Mouse (Mus musculus) 3T3-L1 (cell line): Measurements from ENCODE around the gene Lhfp.
A peak's percentile ranks its signal among the peaks of the same experiment; 100 is the strongest.
"Not testable (repeated sequence)": the region's sequence is repeated elsewhere in the genome, so short reads cannot be mapped to it uniquely, and the experiment has no call there.

Source experiments
- DNase-seq: peaks from one replicate; pipeline ENCODE4 v3.0.0-alpha.2; 2015; ENCODE audit warnings: low read depth, low spot score

Gene Lhfp

GRCm38 (mm10) chr3:53087156-53087805 is 46.0 kb downstream of the Lhfp start:
- no peak for DNase-seq

GRCm38 (mm10) chr3:53089921-53090320 is 48.6 kb downstream of the Lhfp start:
- DNase-seq, result no peak

GRCm38 (mm10) chr3:53100210-53100609 is 58.9 kb downstream of the Lhfp start:
- no peak for DNase-seq

GRCm38 (mm10) chr3:53100803-53101202 is 59.5 kb downstream of the Lhfp start:
- DNase-seq, result no peak

- no peak for DNase-seq
Measured at GRCm38 (mm10) chr3:53101711-53102110, 60.4 kb downstream of the Lhfp start.

GRCm38 (mm10) chr3:53102131-53102756 is 60.9 kb downstream of the Lhfp start:
- DNase-seq, result no peak

GRCm38 (mm10) chr3:53102757-53103153 is 61.4 kb downstream of the Lhfp start:
- DNase-seq, result no peak

- DNase-seq, result no peak
Measured at GRCm38 (mm10) chr3:53108594-53109373, 67.5 kb downstream of the Lhfp start.

- DNase-seq, result peak; percentile 86
Measured at GRCm38 (mm10) chr3:53109879-53110278, 68.6 kb downstream of the Lhfp start.

GRCm38 (mm10) chr3:53112048-53112447 is 70.7 kb downstream of the Lhfp start:
- no peak for DNase-seq

GRCm38 (mm10) chr3:53118755-53119154 is 77.4 kb downstream of the Lhfp start:
- DNase-seq, result not testable (repeated sequence)

DNA sequence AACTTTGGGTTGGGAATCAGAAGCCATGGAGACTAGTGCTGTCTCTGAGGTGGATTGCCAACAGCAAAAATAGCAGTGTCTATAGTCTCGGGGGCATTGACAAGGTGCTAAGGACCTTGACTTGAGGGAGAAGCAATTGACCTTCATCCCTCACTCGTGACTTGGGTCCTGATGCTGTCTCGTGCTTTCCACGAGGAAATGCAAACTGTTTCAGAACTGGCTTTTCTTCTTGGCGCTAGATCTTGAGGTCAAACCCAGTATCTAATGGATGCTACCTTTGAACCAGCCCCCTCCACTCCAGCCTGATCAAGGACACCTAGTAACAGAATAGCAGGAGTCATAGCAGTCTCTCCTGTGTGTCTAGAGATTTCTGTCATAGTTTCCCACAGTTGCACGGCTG is 78.7 kb downstream of the Lhfp start:
- DNase-seq, result no peak

- no peak for DNase-seq
Measured at GRCm38 (mm10) chr3:53125495-53125894, 84.2 kb downstream of the Lhfp start.

GRCm38 (mm10) chr3:53138785-53139184 is 97.5 kb downstream of the Lhfp start:
- peak; percentile 28 for DNase-seq

DNA sequence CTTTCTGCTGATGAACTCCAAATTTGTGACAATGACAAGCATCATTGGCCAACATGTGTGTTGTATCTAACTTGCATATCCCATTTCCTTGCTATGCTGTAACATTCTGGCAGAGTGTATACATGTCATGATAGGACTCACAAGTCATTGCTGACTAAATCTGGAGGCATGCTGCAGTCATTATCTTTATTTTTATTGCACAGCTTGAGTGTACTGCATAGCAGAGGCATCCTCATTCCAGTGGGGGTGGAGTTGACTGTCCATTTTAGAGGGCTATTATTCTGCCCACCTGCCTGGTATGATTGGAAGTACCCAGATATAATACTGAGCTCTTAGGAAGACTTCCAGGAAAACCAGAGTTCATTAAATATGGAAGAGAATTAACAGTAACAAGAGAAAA is 97.9 kb downstream of the Lhfp start:
- peak; percentile 45 for DNase-seq

DNA sequence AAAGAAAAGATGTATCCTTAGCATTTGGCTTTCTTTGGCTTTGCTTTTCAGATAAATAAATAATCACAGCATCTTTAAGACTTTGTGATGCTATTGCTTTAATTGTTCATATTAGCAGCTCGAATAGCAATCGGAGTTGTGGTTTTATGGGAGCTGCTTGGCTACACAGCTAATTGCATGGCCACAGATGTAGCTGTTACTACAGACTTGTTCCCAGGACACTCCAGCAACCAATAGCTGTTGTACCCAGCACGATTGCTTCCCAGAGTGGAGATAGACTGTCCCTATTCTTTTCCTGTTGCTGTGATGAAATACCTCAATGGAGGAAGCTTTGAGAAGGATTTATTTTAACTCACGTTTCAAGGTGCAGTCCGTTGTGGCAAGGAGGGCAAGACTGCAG is 98.3 kb downstream of the Lhfp start:
- DNase-seq, result no peak

DNA sequence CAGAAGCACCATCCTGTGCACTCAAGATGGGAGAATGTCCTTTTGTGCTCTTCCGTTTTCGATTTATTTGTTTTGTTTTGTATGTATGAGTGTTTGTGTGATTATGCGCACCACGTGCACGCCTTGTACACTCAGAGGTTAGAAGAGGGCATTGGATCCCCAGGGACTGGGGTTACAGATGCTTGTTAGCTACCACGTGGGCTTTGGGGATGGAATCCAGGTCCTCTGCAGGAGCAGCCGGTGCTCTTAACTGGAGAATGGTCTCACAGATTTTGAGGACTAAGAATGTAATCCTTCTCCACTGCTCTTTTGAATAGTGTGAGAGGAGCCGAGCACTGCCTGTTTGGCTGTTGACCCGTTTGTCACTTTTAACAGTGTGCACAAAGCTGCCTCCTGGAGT is 101.2 kb downstream of the Lhfp start:
- no peak for DNase-seq

DNA sequence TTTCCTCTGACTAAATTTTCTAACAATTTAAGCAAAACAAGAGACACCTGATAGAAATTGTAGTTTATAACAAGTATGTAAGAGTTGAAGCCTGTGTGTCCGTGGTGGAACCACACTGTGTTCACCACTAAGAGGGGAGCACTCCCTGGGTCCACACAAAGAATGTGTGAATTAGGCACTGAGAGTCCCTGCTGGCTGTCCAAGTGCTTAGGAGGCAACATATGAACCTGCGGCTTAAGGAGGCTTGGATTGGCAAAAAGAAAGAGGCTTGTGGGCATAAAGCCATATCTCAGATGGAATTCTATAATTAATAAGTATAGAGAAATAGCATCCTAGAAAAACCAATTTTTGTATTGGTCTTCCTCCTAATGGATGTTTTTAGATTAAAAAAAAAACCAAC is 104.2 kb downstream of the Lhfp start:
- DNase-seq, result no peak

DNA sequence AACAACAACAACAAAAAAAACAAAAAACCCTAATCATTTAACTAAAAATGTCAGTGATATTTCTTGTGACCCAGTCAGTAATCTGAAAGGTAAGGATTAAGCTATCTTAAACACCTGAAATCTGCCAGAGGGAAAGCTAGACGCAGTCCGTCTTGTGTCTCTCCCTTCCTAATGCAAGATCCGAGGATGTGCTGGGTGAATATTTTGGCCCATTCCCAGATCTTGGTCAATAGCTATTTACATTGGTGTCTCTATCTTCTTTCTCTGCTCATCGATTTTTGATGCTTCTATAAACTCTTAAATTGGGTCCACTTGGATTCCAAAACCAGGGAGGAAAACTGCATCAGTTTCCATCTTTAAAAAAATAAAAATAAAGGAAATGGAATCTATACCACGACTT is 104.6 kb downstream of the Lhfp start:
- no peak for DNase-seq

- peak; percentile 35 for DNase-seq
Measured at GRCm38 (mm10) chr3:53147001-53147400, 105.7 kb downstream of the Lhfp start.

DNA sequence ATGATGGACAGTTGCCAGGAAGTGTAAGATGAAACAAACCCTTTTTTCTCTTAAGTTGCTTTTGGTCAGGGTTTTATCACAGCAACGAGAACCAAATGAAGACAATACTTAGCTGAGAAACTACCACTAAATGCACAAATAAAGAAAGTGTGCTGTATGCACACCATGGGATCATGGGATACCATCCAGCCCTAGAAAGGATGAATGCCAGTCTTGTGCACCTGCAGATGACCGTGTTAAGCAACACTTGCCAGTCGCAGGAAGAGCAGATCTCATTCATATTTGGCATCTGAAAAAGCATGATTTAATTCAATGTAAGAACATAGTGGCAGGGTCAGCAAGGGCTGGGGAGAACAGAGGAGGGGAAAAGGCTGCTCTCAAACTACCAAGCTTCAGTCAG is 107.4 kb downstream of the Lhfp start:
- no peak for DNase-seq

DNA sequence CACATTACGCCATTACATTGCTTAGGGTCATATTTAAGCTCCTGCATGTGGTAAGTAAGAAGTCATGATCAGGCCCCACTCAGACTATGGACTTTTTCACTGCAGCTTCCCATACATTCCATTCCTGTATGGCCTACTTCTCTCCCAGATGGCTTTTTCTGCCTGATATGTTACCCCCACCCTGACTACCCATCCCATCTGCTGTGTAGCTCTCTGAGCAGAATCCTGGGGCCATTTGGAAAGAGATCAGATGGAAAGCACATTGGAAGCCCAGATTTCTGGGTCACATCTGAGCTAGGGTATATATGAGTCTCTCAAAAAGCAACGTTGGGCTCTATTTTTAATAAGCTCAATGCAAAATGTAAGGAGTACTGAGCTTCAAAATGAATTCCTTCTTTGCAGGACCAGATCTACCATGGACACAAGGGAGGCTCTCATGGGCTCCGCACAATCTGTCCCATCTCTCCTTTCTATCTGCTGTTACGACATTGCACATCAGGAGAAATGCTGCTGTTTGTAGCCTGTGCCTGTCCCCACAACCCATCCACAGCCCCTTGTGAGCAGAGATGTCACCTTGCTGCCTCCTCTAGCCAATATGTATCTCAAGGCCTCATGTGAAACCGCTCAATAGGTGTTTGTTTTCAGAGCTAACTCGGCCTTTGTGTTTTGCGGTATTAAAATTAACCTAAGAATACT is 108.4 kb downstream of the Lhfp start:
- DNase-seq, result no peak
